In the genomic region with DNA sequence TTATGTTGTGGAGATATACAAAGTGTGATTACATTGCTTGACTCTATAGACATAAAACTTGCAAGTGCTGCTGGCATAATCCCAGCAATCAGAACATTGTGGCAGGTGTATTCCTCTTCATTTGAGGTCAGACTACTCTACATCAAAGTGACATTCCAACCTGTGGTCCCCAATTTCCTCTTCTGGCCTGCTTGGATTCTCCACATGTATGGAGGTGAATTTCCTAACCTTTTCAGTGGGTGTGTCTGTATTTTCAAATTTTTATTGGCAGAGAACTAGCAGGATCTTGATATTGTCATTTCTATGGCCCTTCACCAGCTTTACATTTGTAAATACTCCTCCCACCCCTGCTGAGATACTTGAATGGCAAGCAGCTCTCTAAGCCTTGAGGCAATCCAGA, we compare ENCODE assay signal across 4 mouse cellular contexts. TPM values are rescaled to one million over a fixed set of nuclear protein-coding genes. Genes with fewer than 3 reads are reported as not detected.
"Had no signal": no experiment of that assay in that cellular context is flagged by ENCODE, and none has a peak within 500 bp of the region (broad histone marks: within the 10 kb centered on the region; RNA-seq: fewer than 3 reads in every experiment).

No protein-coding gene starts in this region.

RNA-seq across cellular contexts. Expression of a gene that starts 46.8 kb away (rescaled TPM):
- total RNA-seq: neutrophil, adult 5-6 weeks had no signal
- polyA plus RNA-seq: small intestine, adult 2 months; spleen, adult 2 months; thymus, adult 2 months had no signal
